Mouse (Mus musculus): ENCODE measurements at regions not wholly inside any gene's neighbourhood (a gene's known extent, or its start where the extent isn't known, plus 50 kb on each side); places are given as distances from the start of the nearest gene placed in this dataset.
"Not testable (repeated sequence)": the region's sequence is repeated elsewhere in the genome, so short reads cannot be mapped to it uniquely, and the experiment has no call there.

- DNase-seq (ENCODE audit: low spot score in 2 of 2), result no peak
- intact Hi-C loops (cut with DNase I), result no loop called here
These were observed 942.9 kb downstream of the Ttll7 start for GRCm38 (mm10) chr3:147795116-147795515.

- DNase-seq (ENCODE audit: low spot score in 2 of 2), result no peak
- intact Hi-C loops (cut with DNase I), result no loop called here
These were observed 934.4 kb downstream of the Ttll7 start for GRCm38 (mm10) chr3:147786555-147786954.

GRCm38 (mm10) chr3:147750842-147751191, 898.6 kb downstream of the Ttll7 start:
- intact Hi-C loops (cut with DNase I), result no loop called here
- no peak for DNase-seq (ENCODE audit: low spot score in 2 of 2)

- intact Hi-C loops (cut with DNase I), result no loop called here
- peak in 1 of 2 experiments; percentile 1 for DNase-seq (ENCODE audit: low spot score in 2 of 2)
These were observed 898.0 kb downstream of the Ttll7 start for GRCm38 (mm10) chr3:147749939-147750841.

GRCm38 (mm10) chr3:147749442-147749841, 897.3 kb downstream of the Ttll7 start:
- intact Hi-C loops (cut with DNase I), result no loop called here
- no peak for DNase-seq (ENCODE audit: low spot score in 2 of 2)

GRCm38 (mm10) chr3:147736673-147737439, 884.7 kb downstream of the Ttll7 start:
- no peak for DNase-seq (ENCODE audit: low spot score in 2 of 2)
- intact Hi-C loops (cut with DNase I), result no loop called here

- DNase-seq (ENCODE audit: low spot score in 2 of 2), result no peak
- intact Hi-C loops (cut with DNase I), result no loop called here
These were observed 864.2 kb downstream of the Ttll7 start for GRCm38 (mm10) chr3:147716391-147716790.

- no peak for DNase-seq (ENCODE audit: low spot score in 2 of 2)
- intact Hi-C loops (cut with DNase I), result no loop called here
These were observed 855.2 kb downstream of the Ttll7 start for GRCm38 (mm10) chr3:147707401-147707801.

GRCm38 (mm10) chr3:147683730-147684129, 831.6 kb downstream of the Ttll7 start:
- DNase-seq (ENCODE audit: low spot score in 2 of 2), result no peak
- intact Hi-C loops (cut with DNase I), result no loop called here

GRCm38 (mm10) chr3:147680299-147680698, 828.1 kb downstream of the Ttll7 start:
- intact Hi-C loops (cut with DNase I), result no loop called here
- DNase-seq (ENCODE audit: low spot score in 2 of 2), result no peak

- intact Hi-C loops (cut with DNase I), result no loop called here
- DNase-seq (ENCODE audit: low spot score in 2 of 2), result no peak
These were observed 810.4 kb downstream of the Ttll7 start for GRCm38 (mm10) chr3:147662572-147662971.

GRCm38 (mm10) chr3:147652849-147653248, 800.7 kb downstream of the Ttll7 start:
- no peak for DNase-seq (ENCODE audit: low spot score in 2 of 2)
- intact Hi-C loops (cut with DNase I), result no loop called here

GRCm38 (mm10) chr3:147635486-147635885, 783.3 kb downstream of the Ttll7 start:
- intact Hi-C loops (cut with DNase I); DNase-seq (ENCODE audit: low spot score in 2 of 2): not testable (repeated sequence)

GRCm38 (mm10) chr3:147631151-147631550, 779.0 kb downstream of the Ttll7 start:
- no peak for DNase-seq (ENCODE audit: low spot score in 2 of 2)

GRCm38 (mm10) chr3:147583697-147584315, 731.6 kb downstream of the Ttll7 start:
- DNase-seq (ENCODE audit: low spot score in 2 of 2), result no peak
- intact Hi-C loops (cut with DNase I), result no loop called here

More at GRCm38 (mm10) chr3:147631151-147631550, 779.0 kb downstream of the Ttll7 start:
- intact Hi-C loops (cut with DNase I), result no loop called here

- intact Hi-C loops (cut with DNase I), result no loop called here
- DNase-seq (ENCODE audit: low spot score in 2 of 2), result no peak
These were observed 719.7 kb downstream of the Ttll7 start for GRCm38 (mm10) chr3:147571850-147572249.

- intact Hi-C loops (cut with DNase I), result no loop called here
- no peak for DNase-seq (ENCODE audit: low spot score in 2 of 2)
These were observed 693.3 kb downstream of the Ttll7 start for GRCm38 (mm10) chr3:147545329-147546006.

GRCm38 (mm10) chr3:147542285-147542684, 690.1 kb downstream of the Ttll7 start:
- DNase-seq (ENCODE audit: low spot score in 2 of 2), result no peak
- intact Hi-C loops (cut with DNase I), result no loop called here

GRCm38 (mm10) chr3:147537584-147537983, 685.4 kb downstream of the Ttll7 start:
- intact Hi-C loops (cut with DNase I), result no loop called here
- DNase-seq (ENCODE audit: low spot score in 2 of 2), result peak in 1 of 2 experiments; percentile 9

- DNase-seq (ENCODE audit: low spot score in 2 of 2), result no peak
- intact Hi-C loops (cut with DNase I), result no loop called here
These were observed 680.0 kb downstream of the Ttll7 start for GRCm38 (mm10) chr3:147532196-147532595.
